ENCODE assay signal across 29 mouse cellular contexts in genomic region chr7:140217967-140218366, GRCm38 (mm10). TPM values are rescaled to one million over a fixed set of nuclear protein-coding genes. Genes with fewer than 3 reads are reported as not detected.
A peak's percentile ranks its signal among the peaks of the same experiment; 100 is the strongest.
DNase-seq lines count a peak whose midpoint lies in the region; ATAC-seq lines count a peak whose summit lies in the region.
"Had no signal": no experiment of that assay in that cellular context is flagged by ENCODE, and none has a peak within 500 bp of the region (broad histone marks: within the 10 kb centered on the region; RNA-seq: fewer than 3 reads in every experiment).

Gene Cd163l1 (plus strand): TSS chr7:140218267.

- H3K36me3 ChIP-seq in heart, embryonic 16.5 days (ENCODE audit: control insufficient read depth, insufficient read depth), result no peaks in the 10 kb centered on the region
- H3K36me3 ChIP-seq in heart, embryonic 10.5 days, result no peaks in the 10 kb centered on the region
- no peaks in the 10 kb centered on the region for H3K36me3 ChIP-seq in liver, embryonic 12.5 days
- H3K36me3 ChIP-seq in liver, embryonic 13.5 days, result no peaks in the 10 kb centered on the region
- no peaks in the 10 kb centered on the region for H3K36me3 ChIP-seq in kidney, embryonic 16.5 days (ENCODE audit: insufficient read depth, low read length)
- H3K36me3 ChIP-seq: embryonic facial prominence, embryonic 13.5 days; embryonic facial prominence, embryonic 15.5 days; forebrain, embryonic 10.5 days; forebrain, embryonic 12.5 days; G1E had no signal

- no peaks in the 10 kb centered on the region for H3K27me3 ChIP-seq in heart, embryonic 16.5 days (ENCODE audit: control insufficient read depth, insufficient read depth, low read length)
- H3K27me3 ChIP-seq in heart, embryonic 10.5 days (ENCODE audit: insufficient read depth, poor library complexity, severe bottlenecking), result no peaks in the 10 kb centered on the region
- 0 out of 2 replicates have a peak, but pooled peaks cover 3% of the 10 kb centered on the region for H3K27me3 ChIP-seq in liver, embryonic 12.5 days (replicated peaks)
- H3K27me3 ChIP-seq in liver, embryonic 13.5 days, result no peaks in the 10 kb centered on the region
- H3K27me3 ChIP-seq in kidney, embryonic 16.5 days (ENCODE audit: insufficient read depth, low read length), result no peaks in the 10 kb centered on the region
- H3K27me3 ChIP-seq: embryonic facial prominence, embryonic 13.5 days; embryonic facial prominence, embryonic 15.5 days; forebrain, embryonic 12.5 days had no signal

- H3K9ac ChIP-seq in heart, embryonic 16.5 days (ENCODE audit: low read length), result no peak within 1 kb of the TSS
- H3K9ac ChIP-seq in liver, embryonic 12.5 days, result no peak within 1 kb of the TSS
- no peak within 1 kb of the TSS for H3K9ac ChIP-seq in liver, embryonic 13.5 days
- no peak within 1 kb of the TSS for H3K9ac ChIP-seq in kidney, embryonic 16.5 days (replicated peaks; ENCODE audit: low read length)
- H3K9ac ChIP-seq: embryonic facial prominence, embryonic 13.5 days; embryonic facial prominence, embryonic 15.5 days; forebrain, embryonic 12.5 days had no signal

- no peak within 1 kb of the TSS for H3K4me3 ChIP-seq in heart, embryonic 16.5 days (ENCODE audit: low read length)
- H3K4me3 ChIP-seq in heart, embryonic 10.5 days, result no peak within 1 kb of the TSS
- no peak within 1 kb of the TSS for H3K4me3 ChIP-seq in liver, embryonic 12.5 days
- H3K4me3 ChIP-seq in liver, embryonic 13.5 days (replicated peaks), result no peak within 1 kb of the TSS
- H3K4me3 ChIP-seq in kidney, embryonic 16.5 days (ENCODE audit: low read length), result no peak within 1 kb of the TSS
- H3K4me3 ChIP-seq: embryonic facial prominence, embryonic 13.5 days; embryonic facial prominence, embryonic 15.5 days; erythroblast, embryonic 14.5 days; forebrain, embryonic 10.5 days; forebrain, embryonic 12.5 days had no signal

- 76% methylated on average over 2 of the region's 2 CpGs for WGBS in heart, embryonic 16.5 days
- 87% methylated on average over 2 of the region's 2 CpGs for WGBS in heart, embryonic 10.5 days
- WGBS in liver, embryonic 12.5 days (ENCODE audit: insufficient replicate concordance), result 61% methylated on average over 2 of the region's 2 CpGs
- 53% methylated on average over 2 of the region's 2 CpGs for WGBS in liver, embryonic 13.5 days (ENCODE audit: insufficient replicate concordance)
- WGBS in kidney, embryonic 16.5 days, result 80% methylated on average over 2 of the region's 2 CpGs

- ATAC-seq in heart, embryonic 16.5 days (replicated peaks; ENCODE audit: extremely low read depth, insufficient read depth, low FRiP score), result no peak
- ATAC-seq in liver, embryonic 12.5 days, result peak; percentile 32; the same call in 1 of the 2 replicates
- peak; percentile 65; the same call in 1 of the 2 replicates for ATAC-seq in liver, embryonic 13.5 days (ENCODE audit: low read depth)
- no peak for ATAC-seq in kidney, embryonic 16.5 days (ENCODE audit: low FRiP score, low TSS enrichment)
- ATAC-seq: activated CD4-positive, CD25-positive, alpha-beta regulatory T cell, adult 4 months; CD4-positive, CD25-positive, alpha-beta regulatory T cell, adult 4 months; forebrain, embryonic 14.5 days; Patski had no signal

- no peaks in the 10 kb centered on the region for H3K9me3 ChIP-seq in heart, embryonic 16.5 days (replicated peaks; ENCODE audit: control insufficient read depth, low read length)
- no peaks in the 10 kb centered on the region for H3K9me3 ChIP-seq in heart, embryonic 10.5 days
- H3K9me3 ChIP-seq in liver, embryonic 12.5 days (replicated peaks), result no peaks in the 10 kb centered on the region
- H3K9me3 ChIP-seq in liver, embryonic 13.5 days (replicated peaks), result no peaks in the 10 kb centered on the region
- no peaks in the 10 kb centered on the region for H3K9me3 ChIP-seq in kidney, embryonic 16.5 days (ENCODE audit: low read length)
- H3K9me3 ChIP-seq: embryonic facial prominence, embryonic 13.5 days; embryonic facial prominence, embryonic 15.5 days; forebrain, embryonic 10.5 days; forebrain, embryonic 12.5 days; G1E had no signal

- H3K27ac ChIP-seq in heart, embryonic 16.5 days (ENCODE audit: low read length), result no peak within 1 kb of the TSS
- no peak within 1 kb of the TSS for H3K27ac ChIP-seq in heart, embryonic 10.5 days
- no peak within 1 kb of the TSS for H3K27ac ChIP-seq in liver, embryonic 12.5 days
- no peak within 1 kb of the TSS for H3K27ac ChIP-seq in liver, embryonic 13.5 days
- H3K27ac ChIP-seq in kidney, embryonic 16.5 days (ENCODE audit: low read length), result no peak within 1 kb of the TSS
- H3K27ac ChIP-seq: embryonic facial prominence, embryonic 13.5 days; embryonic facial prominence, embryonic 15.5 days; forebrain, embryonic 10.5 days; forebrain, embryonic 12.5 days had no signal

- DNase-seq in heart, embryonic 10.5 days (ENCODE audit: low spot score), result no peak
- DNase-seq in liver, result no peak
- no peak for DNase-seq in thymus, postnatal 0 days (ENCODE audit: low spot score)
- no peak for DNase-seq in thymus, postnatal 25 days
- DNase-seq in liver, embryonic 13.5 days, result no peak
- DNase-seq: adrenal gland, adult 8-10 months; adrenal gland, postnatal 14 days; adrenal gland, postnatal 36 days; B cell, adult 2 months; cerebellum, adult 11-12 months; cerebellum, adult 2 months; cerebellum, adult 9-11 months; cerebellum, postnatal 14 days; cerebellum, postnatal 36 days; embryo, embryonic 11 days had no signal

- no peaks in the 10 kb centered on the region for H3K4me1 ChIP-seq in heart, embryonic 16.5 days (ENCODE audit: control insufficient read depth, insufficient read depth, low read length)
- no peaks in the 10 kb centered on the region for H3K4me1 ChIP-seq in heart, embryonic 10.5 days
- no peaks in the 10 kb centered on the region for H3K4me1 ChIP-seq in liver, embryonic 12.5 days
- H3K4me1 ChIP-seq in liver, embryonic 13.5 days (replicated peaks), result no peaks in the 10 kb centered on the region
- no peaks in the 10 kb centered on the region for H3K4me1 ChIP-seq in kidney, embryonic 16.5 days (ENCODE audit: insufficient read depth, low read length)
- H3K4me1 ChIP-seq: embryonic facial prominence, embryonic 13.5 days; embryonic facial prominence, embryonic 15.5 days; forebrain, embryonic 10.5 days; forebrain, embryonic 12.5 days had no signal

- H3K4me2 ChIP-seq in heart, embryonic 16.5 days (ENCODE audit: low read depth, low read length), result no peak within 1 kb of the TSS
- no peak within 1 kb of the TSS for H3K4me2 ChIP-seq in liver, embryonic 12.5 days
- H3K4me2 ChIP-seq in liver, embryonic 13.5 days, result no peak within 1 kb of the TSS
- H3K4me2 ChIP-seq in kidney, embryonic 16.5 days (replicated peaks; ENCODE audit: low read depth, low read length), result no peak within 1 kb of the TSS
- H3K4me2 ChIP-seq: embryonic facial prominence, embryonic 13.5 days; embryonic facial prominence, embryonic 15.5 days; forebrain, embryonic 12.5 days had no signal

RNA-seq across cellular contexts. Expression of gene Cd163l1, which starts in this region (rescaled TPM):
- polyA plus RNA-seq in heart, embryonic 16.5 days (2015; fragmentation: Nextera tagmentation; extraction: Ambion mirVana), result 5.2 and 10.4 TPM in 2 replicates
- polyA plus RNA-seq in heart, embryonic 10.5 days (2016; fragmentation: Nextera tagmentation; extraction: Ambion mirVana), result not detected in 2 replicates
- 0.08 TPM in 1 of 2 replicates, not detected in the other for polyA plus RNA-seq in liver, embryonic 12.5 days (2016; fragmentation: Nextera tagmentation; extraction: Ambion mirVana)
- polyA plus RNA-seq in thymus, postnatal 0 days (2015; fragmentation: Nextera tagmentation; extraction: Ambion mirVana), result 40.2 and 40.6 TPM in 2 replicates
- 0.03 and 0.07 TPM in 2 replicates for polyA plus RNA-seq in liver, embryonic 13.5 days (2015; fragmentation: Nextera tagmentation; extraction: Ambion mirVana)
- polyA plus RNA-seq in kidney, embryonic 16.5 days (2015; fragmentation: Nextera tagmentation; extraction: Ambion mirVana), result 0.04 TPM in 1 of 2 replicates, not detected in the other
- polyA plus RNA-seq: CD4-positive, CD25-positive, alpha-beta regulatory T cell, adult 4 months; embryonic facial prominence, embryonic 11.5 days; embryonic facial prominence, embryonic 13.5 days; erythroblast, embryonic 14.5 days; forebrain, embryonic 10.5 days; forebrain, embryonic 14.5 days; G1E; Patski had no signal

Comparison
In these comparisons a context has a peak if more than half of its experiments do, and no peak if none do; other contexts are left out.
1. Peak in ATAC-seq in liver, embryonic 12.5 days; RNA of the gene not detected or under 1 TPM.
2. Peak in ATAC-seq in liver, embryonic 13.5 days; RNA of the gene not detected or under 1 TPM.